Mouse (Mus musculus) granulocyte monocyte progenitor cell, adult 5-6 weeks (primary cell): ENCODE measurements around the gene Mrpl4. TPM values are rescaled to one million over a fixed set of nuclear protein-coding genes. Genes with fewer than 3 reads are reported as not detected.
"Not testable (repeated sequence)": the region's sequence is repeated elsewhere in the genome, so short reads cannot be mapped to it uniquely, and the experiment has no call there.

ENCODE experiments used
- ATAC-seq: replicated peaks from 2 replicates; pipeline ENCODE4 v1.8.0; 2016; ENCODE audit warnings: mild to moderate bottlenecking, moderate TSS enrichment, inconsistent platforms; ENCODE audit not compliant: poor library complexity, severe bottlenecking
- total RNA-seq, 2 experiments: library from RNA; stranded (forward) in 1 of 2; stranded (reverse) in 1 of 2; fragments of 200-712, 200-1000 nt in 1 of 2; fragments of >200 nt in 1 of 2; fragmentation: Nextera tagmentation in 1 of 2; gene quantifications; 2 replicates each; pipeline ENCODE4 v1.2.3; 2014 to 2017

Mrpl4 gene
- total RNA-seq, 2 experiments from 2014 or later = 44.8 to 46.0 TPM

- ATAC-seq = peak; percentile 28
Measured at GRCm38 (mm10) chr9:21033136-21033535, 30.6 kb downstream of the Mrpl4 start.

DNA sequence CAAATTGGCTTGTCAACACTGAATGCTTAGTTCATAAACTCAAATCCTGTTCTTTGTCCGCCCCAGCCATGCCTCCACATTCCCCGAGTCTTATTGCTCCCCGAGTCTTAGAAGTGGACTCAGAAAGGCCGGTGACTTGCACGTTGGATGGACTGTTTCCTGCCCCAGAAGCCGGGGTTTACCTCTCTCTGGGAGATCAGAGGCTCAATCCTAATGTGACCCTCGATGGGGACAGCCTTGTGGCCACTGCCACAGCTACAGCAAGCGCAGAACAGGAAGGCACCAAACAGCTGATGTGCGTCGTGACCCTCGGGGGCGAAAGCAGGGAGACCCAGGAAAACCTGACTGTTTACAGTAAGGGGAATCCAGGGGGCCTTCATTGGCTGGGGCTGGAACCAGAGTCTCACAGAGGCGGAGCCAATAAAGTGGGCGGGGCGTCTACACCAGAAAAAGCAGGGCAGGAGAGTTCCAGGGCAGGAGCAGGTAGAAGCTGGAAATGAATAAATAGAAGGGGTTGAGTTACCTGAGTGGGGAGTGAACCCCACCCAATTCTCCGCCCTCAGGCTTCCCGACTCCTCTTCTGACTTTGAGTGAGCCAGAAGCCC is 32.0 kb downstream of the Mrpl4 start:
- ATAC-seq = no peak

- no peak for ATAC-seq
Measured at GRCm38 (mm10) chr9:21035586-21035985, 33.0 kb downstream of the Mrpl4 start.

DNA sequence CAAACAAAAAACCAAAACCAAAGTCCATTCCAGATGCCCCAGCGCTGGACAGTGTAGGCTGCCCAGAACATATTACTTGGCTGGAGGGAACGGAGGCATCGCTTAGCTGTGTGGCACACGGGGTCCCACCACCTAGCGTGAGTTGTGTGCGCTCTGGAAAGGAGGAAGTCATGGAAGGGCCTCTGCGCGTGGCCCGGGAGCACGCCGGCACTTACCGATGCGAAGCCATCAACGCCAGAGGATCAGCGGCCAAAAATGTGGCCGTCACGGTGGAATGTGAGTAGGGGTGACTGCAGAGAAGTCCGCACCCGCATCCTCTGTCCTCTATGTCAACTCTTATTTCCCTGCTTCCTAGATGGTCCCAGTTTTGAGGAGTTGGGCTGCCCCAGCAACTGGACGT is 33.6 kb downstream of the Mrpl4 start:
- ATAC-seq = 0 out of 2 replicates have a peak, but pooled peaks have one; percentile 20

DNA sequence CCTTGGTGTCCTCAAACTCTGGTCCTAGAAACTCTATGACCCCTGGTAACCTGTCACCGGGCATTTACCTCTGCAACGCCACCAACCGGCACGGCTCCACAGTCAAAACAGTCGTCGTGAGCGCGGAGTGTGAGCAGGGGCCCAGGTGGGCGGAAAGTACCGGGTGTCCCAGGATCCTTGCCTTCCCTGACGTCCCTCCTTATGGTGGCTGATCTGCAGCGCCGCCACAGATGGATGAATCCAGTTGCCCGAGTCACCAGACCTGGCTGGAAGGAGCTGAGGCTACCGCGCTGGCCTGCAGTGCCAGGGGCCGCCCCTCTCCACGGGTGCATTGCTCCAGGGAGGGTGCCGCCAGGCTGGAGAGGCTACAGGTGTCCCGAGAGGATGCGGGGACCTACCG is 34.1 kb downstream of the Mrpl4 start:
- ATAC-seq = no peak

DNA sequence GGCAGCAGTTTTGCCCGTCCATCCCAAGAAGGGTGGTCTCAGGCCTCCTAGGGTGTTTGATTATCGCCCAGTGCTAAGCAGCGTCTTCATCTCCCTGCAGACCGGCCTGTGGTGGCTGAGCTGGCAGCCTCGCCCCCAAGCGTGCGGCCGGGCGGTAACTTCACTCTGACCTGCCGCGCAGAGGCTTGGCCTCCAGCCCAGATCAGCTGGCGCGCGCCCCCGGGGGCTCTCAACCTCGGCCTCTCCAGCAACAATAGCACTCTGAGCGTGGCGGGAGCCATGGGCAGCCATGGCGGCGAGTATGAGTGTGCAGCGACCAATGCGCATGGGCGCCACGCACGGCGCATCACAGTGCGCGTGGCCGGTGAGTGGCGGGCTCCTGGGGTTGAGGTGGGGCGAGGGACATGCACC is 34.9 kb downstream of the Mrpl4 start:
- peak; percentile 4; the same call in 1 of the 2 replicates for ATAC-seq

GRCm38 (mm10) chr9:21039779-21040178 is 37.2 kb downstream of the Mrpl4 start:
- no peak for ATAC-seq

GRCm38 (mm10) chr9:21041308-21041707 is 38.8 kb downstream of the Mrpl4 start:
- ATAC-seq = no peak

DNA sequence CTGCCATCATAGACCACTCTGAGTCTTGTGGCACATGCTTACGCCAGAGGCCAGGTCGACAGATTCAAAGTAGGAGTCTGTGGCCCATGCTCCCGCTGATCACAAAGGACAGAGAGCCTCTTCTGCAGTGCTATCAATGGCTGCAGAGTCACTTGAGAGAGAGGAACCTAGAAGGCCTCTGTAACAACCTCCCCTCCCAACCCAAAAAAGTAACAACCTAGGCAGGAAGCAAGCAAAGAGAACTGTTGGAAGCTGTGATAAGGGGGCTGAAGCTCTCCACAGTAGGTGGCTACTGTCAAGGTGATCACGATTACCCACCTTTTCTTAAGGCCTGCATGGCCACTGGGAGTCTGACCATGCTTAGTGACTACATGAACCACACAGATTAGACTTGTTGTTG is 41.0 kb downstream of the Mrpl4 start:
- no peak for ATAC-seq

DNA sequence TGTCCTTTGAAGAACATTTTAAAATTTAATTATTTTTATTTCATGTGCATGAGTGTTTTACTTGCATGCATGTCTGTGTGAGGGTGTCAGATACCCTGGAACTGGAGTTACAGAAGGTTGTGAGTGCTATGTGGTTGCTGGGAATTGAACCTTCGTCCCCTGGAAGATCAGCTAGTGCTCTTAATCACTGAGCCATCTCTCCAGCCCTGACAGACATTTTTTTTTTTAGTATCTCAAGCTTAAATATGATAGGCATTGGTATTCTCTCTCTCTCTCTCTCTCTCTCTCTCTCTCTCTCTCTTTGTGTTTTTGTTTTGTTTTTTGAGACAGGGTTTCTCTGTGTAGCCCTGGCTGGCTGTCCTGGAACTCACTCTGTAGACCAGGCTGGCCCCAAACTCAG is 42.2 kb downstream of the Mrpl4 start:
- not testable (repeated sequence) for ATAC-seq

- ATAC-seq = no peak
Measured at GRCm38 (mm10) chr9:21045235-21045634, 42.7 kb downstream of the Mrpl4 start.

DNA sequence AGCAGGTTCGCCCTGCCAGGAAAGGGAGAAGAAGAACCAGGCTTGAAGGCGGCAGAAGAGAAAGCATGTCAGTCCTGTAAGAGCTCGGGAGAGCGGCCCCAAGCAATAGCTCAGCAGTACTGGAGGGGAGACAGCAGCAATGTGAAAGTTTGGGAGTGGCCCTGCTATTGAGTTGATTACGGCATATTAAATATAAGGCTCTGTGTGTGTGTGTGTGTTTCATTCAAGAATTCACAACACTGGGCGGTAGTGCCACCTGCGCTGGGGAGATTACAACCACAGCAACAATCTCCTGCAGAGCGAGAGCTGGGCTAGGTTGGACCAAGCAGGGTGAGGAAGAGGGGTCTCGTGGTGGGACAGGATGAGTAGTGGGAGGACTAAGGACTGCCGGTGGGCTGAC is 49.0 kb downstream of the Mrpl4 start:
- ATAC-seq = no peak

Other genes with a start within 250 kb of the Mrpl4 start
- gene Col5a3, start 187.7 kb upstream of the Mrpl4 start, total RNA-seq (2014; fragmentation: Nextera tagmentation) = 0.28 and 0.41 TPM in 2 replicates
- 0.60 and 0.62 TPM in 2 replicates for gene Col5a3, start 187.7 kb upstream of the Mrpl4 start, total RNA-seq (2017)
- not detected in 2 replicates for gene Rdh8, start 184.2 kb upstream of the Mrpl4 start, total RNA-seq (2014; fragmentation: Nextera tagmentation)
- gene Rdh8, start 184.2 kb upstream of the Mrpl4 start, total RNA-seq (2017) = not detected in 2 replicates
- 13.8 and 44.1 TPM in 2 replicates for gene A230050P20Rik, start 134.1 kb upstream of the Mrpl4 start, total RNA-seq (2014; fragmentation: Nextera tagmentation)
- 14.4 and 16.1 TPM in 2 replicates for gene A230050P20Rik, start 134.1 kb upstream of the Mrpl4 start, total RNA-seq (2017)
- 1.5 and 2.5 TPM in 2 replicates for gene Angptl6, start 123.0 kb upstream of the Mrpl4 start, total RNA-seq (2014; fragmentation: Nextera tagmentation)
- 0.52 and 1.4 TPM in 2 replicates for gene Angptl6, start 123.0 kb upstream of the Mrpl4 start, total RNA-seq (2017)
- gene Ppan, start 114.6 kb upstream of the Mrpl4 start, total RNA-seq (2014; fragmentation: Nextera tagmentation) = 88.0 and 115 TPM in 2 replicates
- gene Ppan, start 114.6 kb upstream of the Mrpl4 start, total RNA-seq (2017) = 172 and 173 TPM in 2 replicates
- 224 and 262 TPM in 2 replicates for gene Eif3g, start 104.1 kb upstream of the Mrpl4 start, total RNA-seq (2014; fragmentation: Nextera tagmentation)
- gene Eif3g, start 104.1 kb upstream of the Mrpl4 start, total RNA-seq (2017) = 187 and 207 TPM in 2 replicates
- 172 and 204 TPM in 2 replicates for gene Dnmt1, start 42.9 kb upstream of the Mrpl4 start, total RNA-seq (2014; fragmentation: Nextera tagmentation)
- gene Dnmt1, start 42.9 kb upstream of the Mrpl4 start, total RNA-seq (2017) = 244 and 247 TPM in 2 replicates
- 3.7 and 11.0 TPM in 2 replicates for gene S1pr2, start 26.0 kb upstream of the Mrpl4 start, total RNA-seq (2014; fragmentation: Nextera tagmentation)
- gene S1pr2, start 26.0 kb upstream of the Mrpl4 start, total RNA-seq (2017) = 3.2 and 3.4 TPM in 2 replicates
- gene Icam1, start 13.2 kb downstream of the Mrpl4 start, total RNA-seq (2014; fragmentation: Nextera tagmentation) = 11.6 and 14.7 TPM in 2 replicates
- 5.9 and 8.0 TPM in 2 replicates for gene Icam1, start 13.2 kb downstream of the Mrpl4 start, total RNA-seq (2017)
- gene Icam4, start 26.6 kb downstream of the Mrpl4 start, total RNA-seq (2014; fragmentation: Nextera tagmentation) = 2.1 and 2.3 TPM in 2 replicates
- gene Icam4, start 26.6 kb downstream of the Mrpl4 start, total RNA-seq (2017) = 0.31 and 1.2 TPM in 2 replicates
- gene Icam5, start 29.3 kb downstream of the Mrpl4 start, total RNA-seq (2014; fragmentation: Nextera tagmentation) = 0.36 TPM in 1 of 2 replicates, not detected in the other
- gene Icam5, start 29.3 kb downstream of the Mrpl4 start, total RNA-seq (2017) = 0.04 TPM in 1 of 2 replicates, not detected in the other
- 6.2 TPM in 1 of 2 replicates, not detected in the other for gene Zglp1, start 64.4 kb downstream of the Mrpl4 start, total RNA-seq (2014; fragmentation: Nextera tagmentation)
- gene Zglp1, start 64.4 kb downstream of the Mrpl4 start, total RNA-seq (2017) = not detected in 2 replicates
- gene Gm49373, start 70.4 kb downstream of the Mrpl4 start, total RNA-seq (2014; fragmentation: Nextera tagmentation) = not detected in 2 replicates
- gene Gm49373, start 70.4 kb downstream of the Mrpl4 start, total RNA-seq (2017) = 0.60 TPM in 1 of 2 replicates, not detected in the other
- 23.5 and 39.7 TPM in 2 replicates for gene Fdx1l, start 70.9 kb downstream of the Mrpl4 start, total RNA-seq (2014; fragmentation: Nextera tagmentation)
- 56.5 and 59.4 TPM in 2 replicates for gene Fdx1l, start 70.9 kb downstream of the Mrpl4 start, total RNA-seq (2017)
- 61.0 and 67.3 TPM in 2 replicates for gene Gm38431, start 89.3 kb downstream of the Mrpl4 start, total RNA-seq (2014; fragmentation: Nextera tagmentation)
- 5.5 and 7.5 TPM in 2 replicates for gene Gm38431, start 89.3 kb downstream of the Mrpl4 start, total RNA-seq (2017)
- 59.8 and 74.1 TPM in 2 replicates for gene Raver1, start 89.3 kb downstream of the Mrpl4 start, total RNA-seq (2014; fragmentation: Nextera tagmentation)
- gene Raver1, start 89.3 kb downstream of the Mrpl4 start, total RNA-seq (2017) = 19.6 and 22.9 TPM in 2 replicates
- gene Tyk2, start 128.5 kb downstream of the Mrpl4 start, total RNA-seq (2014; fragmentation: Nextera tagmentation) = 27.1 and 28.6 TPM in 2 replicates
- gene Tyk2, start 128.5 kb downstream of the Mrpl4 start, total RNA-seq (2017) = 19.0 and 19.8 TPM in 2 replicates
- 120 and 157 TPM in 2 replicates for gene Cdc37, start 147.2 kb downstream of the Mrpl4 start, total RNA-seq (2014; fragmentation: Nextera tagmentation)
- 285 and 306 TPM in 2 replicates for gene Cdc37, start 147.2 kb downstream of the Mrpl4 start, total RNA-seq (2017)
- 19.9 and 25.7 TPM in 2 replicates for gene Pde4a, start 163.0 kb downstream of the Mrpl4 start, total RNA-seq (2014; fragmentation: Nextera tagmentation)
- 3.8 and 4.1 TPM in 2 replicates for gene Pde4a, start 163.0 kb downstream of the Mrpl4 start, total RNA-seq (2017)
- gene Keap1, start 236.6 kb downstream of the Mrpl4 start, total RNA-seq (2014; fragmentation: Nextera tagmentation) = 28.8 TPM in 2 replicates
- 31.9 and 33.5 TPM in 2 replicates for gene Keap1, start 236.6 kb downstream of the Mrpl4 start, total RNA-seq (2017)
- gene S1pr5, start 245.7 kb downstream of the Mrpl4 start, total RNA-seq (2014; fragmentation: Nextera tagmentation) = not detected in 2 replicates
- 0.21 and 0.56 TPM in 2 replicates for gene S1pr5, start 245.7 kb downstream of the Mrpl4 start, total RNA-seq (2017)